Mouse (Mus musculus): Measurements from ENCODE around the gene Rictor. TPM values are rescaled to one million over a fixed set of nuclear protein-coding genes. Genes with fewer than 3 reads are reported as not detected.
"Not testable (repeated sequence)": the region's sequence is repeated elsewhere in the genome, so short reads cannot be mapped to it uniquely, and the experiment has no call there.

Gene Rictor
- polyA plus RNA-seq, 1 experiment from 2014 or later = 62.0 TPM

GRCm38 (mm10) chr15:6742337-6743025 is 34.3 kb downstream of the Rictor start:
- H3K27me3 ChIP-seq = no peaks in the 10 kb centered on the region
- no peak overlapping the region for H3K4me3 ChIP-seq (replicated peaks)
- no peaks in the 10 kb centered on the region for H3K4me1 ChIP-seq (replicated peaks)
- WGBS = 84% methylated on average over 13 of the region's 13 CpGs
- H3K4me2 ChIP-seq (replicated peaks) = no peak overlapping the region
- ATAC-seq = no peak
- H3K36me3 ChIP-seq = peaks cover 27% of the 10 kb centered on the region
- H3K9ac ChIP-seq (replicated peaks) = no peak overlapping the region
- no peaks in the 10 kb centered on the region for H3K9me3 ChIP-seq
- no peak overlapping the region for H3K27ac ChIP-seq

- ATAC-seq = no peak
- Histone ChIP-seq H3K36me3 (peaks cover 29% of the 10 kb centered on the region), H3K4me3 (replicated peaks) (no peak overlapping the region), H3K4me2 (replicated peaks) (no peak overlapping the region), H3K9me3 (no peaks in the 10 kb centered on the region), H3K27me3 (no peaks in the 10 kb centered on the region), H3K9ac (replicated peaks) (no peak overlapping the region), H3K27ac (no peak overlapping the region), H3K4me1 (replicated peaks) (no peaks in the 10 kb centered on the region)
- WGBS = 76% methylated on average over 8 of the region's 8 CpGs
Measured at GRCm38 (mm10) chr15:6743723-6744122, 35.5 kb downstream of the Rictor start.

GRCm38 (mm10) chr15:6746301-6746983 is 38.3 kb downstream of the Rictor start:
- not testable (repeated sequence) for H3K27ac ChIP-seq; H3K9ac ChIP-seq (replicated peaks); H3K9me3 ChIP-seq; H3K27me3 ChIP-seq; ATAC-seq; H3K4me3 ChIP-seq (replicated peaks); H3K4me1 ChIP-seq (replicated peaks); H3K4me2 ChIP-seq (replicated peaks)
- 81% methylated on average over 8 of the region's 8 CpGs for WGBS
- peaks cover 24% of the 10 kb centered on the region for H3K36me3 ChIP-seq

GRCm38 (mm10) chr15:6747001-6747400 is 38.8 kb downstream of the Rictor start:
- no peak overlapping the region for H3K9ac ChIP-seq (replicated peaks)
- no peaks in the 10 kb centered on the region for H3K27me3 ChIP-seq
- no peak overlapping the region for H3K4me3 ChIP-seq (replicated peaks)
- no peak overlapping the region for H3K4me2 ChIP-seq (replicated peaks)
- no peak overlapping the region for H3K27ac ChIP-seq
- no peaks in the 10 kb centered on the region for H3K4me1 ChIP-seq (replicated peaks)
- no peak for ATAC-seq
- H3K36me3 ChIP-seq = peaks cover 24% of the 10 kb centered on the region
- WGBS = 94% methylated on average over 9 of the region's 9 CpGs
- no peaks in the 10 kb centered on the region for H3K9me3 ChIP-seq

- WGBS = 97% methylated on average over 2 of the region's 2 CpGs
- ATAC-seq = no peak
- H3K36me3 ChIP-seq = peaks cover 22% of the 10 kb centered on the region
Measured at GRCm38 (mm10) chr15:6754400-6754799, 46.2 kb downstream of the Rictor start.

GRCm38 (mm10) chr15:6772265-6772664 is 64.1 kb downstream of the Rictor start:
- ATAC-seq = no peak
- no peak overlapping the region for H3K27ac ChIP-seq
- no peaks in the 10 kb centered on the region for H3K9me3 ChIP-seq
- 92% methylated on average over 3 of the region's 3 CpGs for WGBS
- H3K36me3 ChIP-seq = peaks cover 65% of the 10 kb centered on the region
- no peaks in the 10 kb centered on the region for H3K4me1 ChIP-seq (replicated peaks)
- no peaks in the 10 kb centered on the region for H3K27me3 ChIP-seq
- H3K4me2 ChIP-seq (replicated peaks) = no peak overlapping the region
- H3K4me3 ChIP-seq (replicated peaks) = no peak overlapping the region
- no peak overlapping the region for H3K9ac ChIP-seq (replicated peaks)

More at GRCm38 (mm10) chr15:6754400-6754799, 46.2 kb downstream of the Rictor start:
- Histone ChIP-seq H3K9ac (replicated peaks) (no peak overlapping the region), H3K27me3 (no peaks in the 10 kb centered on the region), H3K4me3 (replicated peaks) (no peak overlapping the region), H3K4me2 (replicated peaks) (no peak overlapping the region), H3K27ac (no peak overlapping the region), H3K4me1 (replicated peaks) (no peaks in the 10 kb centered on the region), H3K9me3 (no peaks in the 10 kb centered on the region)

- H3K36me3 ChIP-seq = peaks cover 77% of the 10 kb centered on the region
- no peak overlapping the region for H3K9ac ChIP-seq (replicated peaks)
- no peaks in the 10 kb centered on the region for H3K4me1 ChIP-seq (replicated peaks)
- ATAC-seq = no peak
- no peak overlapping the region for H3K4me3 ChIP-seq (replicated peaks)
- H3K27ac ChIP-seq = no peak overlapping the region
- no peaks in the 10 kb centered on the region for H3K9me3 ChIP-seq
- no peaks in the 10 kb centered on the region for H3K27me3 ChIP-seq
- no peak overlapping the region for H3K4me2 ChIP-seq (replicated peaks)
- WGBS = 95% methylated on average over 10 of the region's 10 CpGs
Measured at GRCm38 (mm10) chr15:6786212-6786611, 78.0 kb downstream of the Rictor start.

GRCm38 (mm10) chr15:6787236-6787635 is 79.1 kb downstream of the Rictor start:
- H3K36me3 ChIP-seq = peaks cover 77% of the 10 kb centered on the region

GRCm38 (mm10) chr15:6790011-6790410 is 81.8 kb downstream of the Rictor start:
- H3K4me1 ChIP-seq (replicated peaks) = no peaks in the 10 kb centered on the region
- no peaks in the 10 kb centered on the region for H3K9me3 ChIP-seq
- peaks cover 81% of the 10 kb centered on the region for H3K36me3 ChIP-seq
- H3K4me2 ChIP-seq (replicated peaks) = no peak overlapping the region
- H3K9ac ChIP-seq (replicated peaks) = no peak overlapping the region
- 94% methylated on average over 7 of the region's 7 CpGs for WGBS
- no peak for ATAC-seq
- no peaks in the 10 kb centered on the region for H3K27me3 ChIP-seq
- no peak overlapping the region for H3K27ac ChIP-seq
- H3K4me3 ChIP-seq (replicated peaks) = no peak overlapping the region

More at GRCm38 (mm10) chr15:6787236-6787635, 79.1 kb downstream of the Rictor start:
- no peaks in the 10 kb centered on the region for H3K27me3 ChIP-seq
- no peak overlapping the region for H3K27ac ChIP-seq
- H3K4me2 ChIP-seq (replicated peaks) = no peak overlapping the region
- no peaks in the 10 kb centered on the region for H3K4me1 ChIP-seq (replicated peaks)
- H3K9ac ChIP-seq (replicated peaks) = no peak overlapping the region
- no peak overlapping the region for H3K4me3 ChIP-seq (replicated peaks)
- WGBS = 96% methylated on average over 10 of the region's 10 CpGs
- no peaks in the 10 kb centered on the region for H3K9me3 ChIP-seq
- ATAC-seq = no peak

- Histone ChIP-seq H3K27ac (no peak overlapping the region), H3K36me3 (peaks cover 85% of the 10 kb centered on the region), H3K27me3 (no peaks in the 10 kb centered on the region), H3K4me3 (replicated peaks) (no peak overlapping the region), H3K4me1 (replicated peaks) (no peaks in the 10 kb centered on the region), H3K4me2 (replicated peaks) (no peak overlapping the region), H3K9me3 (no peaks in the 10 kb centered on the region), H3K9ac (replicated peaks) (no peak overlapping the region)
- no peak for ATAC-seq
- 94% methylated on average over 11 of the region's 11 CpGs for WGBS
Measured at GRCm38 (mm10) chr15:6791648-6792047, 83.5 kb downstream of the Rictor start.

GRCm38 (mm10) chr15:6792846-6793245 is 84.7 kb downstream of the Rictor start:
- Histone ChIP-seq H3K4me2 (replicated peaks) (no peak overlapping the region), H3K4me1 (replicated peaks) (no peaks in the 10 kb centered on the region), H3K27ac (no peak overlapping the region), H3K9me3 (no peaks in the 10 kb centered on the region), H3K27me3 (no peaks in the 10 kb centered on the region), H3K4me3 (replicated peaks) (no peak overlapping the region), H3K9ac (replicated peaks) (no peak overlapping the region), H3K36me3 (peaks cover 84% of the 10 kb centered on the region)
- WGBS = 88% methylated on average over 7 of the region's 7 CpGs
- ATAC-seq = no peak

GRCm38 (mm10) chr15:6801212-6801611 is 93.0 kb downstream of the Rictor start:
- H3K4me3 ChIP-seq (replicated peaks); H3K9ac ChIP-seq (replicated peaks); H3K4me2 ChIP-seq (replicated peaks); H3K9me3 ChIP-seq; H3K4me1 ChIP-seq (replicated peaks); ATAC-seq; H3K27me3 ChIP-seq; H3K27ac ChIP-seq: not testable (repeated sequence)
- peaks cover 35% of the 10 kb centered on the region for H3K36me3 ChIP-seq
- WGBS = 98% methylated on average over 8 of the region's 8 CpGs
